Mouse (Mus musculus) limb, embryonic 14.5 days (tissue): ENCODE results near the gene Oxt. TPM values are rescaled to one million over a fixed set of nuclear protein-coding genes. Genes with fewer than 3 reads are reported as not detected.

Experiments used
- ATAC-seq: fragments of 200-750 bp; cut with Nextera tagmentation; 2 replicates; pipeline ENCODE4 v1.8.0; 2017; ENCODE audit warnings: low read depth, moderate number of reproducible peaks, moderate TSS enrichment; ENCODE audit not compliant: low FRiP score
- DNase-seq: peaks from one replicate; pipeline ENCODE4 v3.0.0-alpha.2; 2015; ENCODE audit warnings: low spot score
- H3K27ac ChIP-seq: fragments of 300-500 bp; sonication (generic); replicated peaks from 2 replicates; pipeline ENCODE4 v1.5.1; 2014; ENCODE audit warnings: low read depth, mild to moderate bottlenecking, low read length, moderate library complexity, mixed read lengths
- H3K27me3 ChIP-seq: fragments of 300-500 bp; sonication (generic); 2 replicates; pipeline ENCODE4 v1.6.1; 2014; ENCODE audit warnings: low read length, mixed read lengths; ENCODE audit not compliant: control insufficient read depth, insufficient read depth
- H3K36me3 ChIP-seq: fragments of 300-500 bp; sonication (generic); 2 replicates; pipeline ENCODE4 v1.6.1; 2014; ENCODE audit warnings: mild to moderate bottlenecking, low read length, moderate library complexity, mixed read lengths; ENCODE audit not compliant: control insufficient read depth, insufficient read depth
- H3K4me1 ChIP-seq: fragments of 300-500 bp; sonication (generic); 2 replicates; pipeline ENCODE4 v1.6.1; 2014; ENCODE audit warnings: antibody characterized with exemption, low read length, mixed read lengths; ENCODE audit not compliant: control insufficient read depth, insufficient read depth
- H3K4me2 ChIP-seq: fragments of 300-500 bp; sonication (generic); replicated peaks from 2 replicates; pipeline ENCODE4 v1.6.1; 2014; ENCODE audit warnings: low read depth, mild to moderate bottlenecking, low read length, moderate library complexity; ENCODE audit not compliant: severe bottlenecking
- H3K4me3 ChIP-seq: fragments of 300-500 bp; sonication (generic); replicated peaks from 2 replicates; pipeline ENCODE4 v1.5.1; 2014; ENCODE audit warnings: low read length
- H3K9ac ChIP-seq: fragments of 300-500 bp; sonication (generic); 2 replicates; pipeline ENCODE4 v1.6.1; 2014; ENCODE audit warnings: mild to moderate bottlenecking, low read depth, low read length, moderate library complexity; ENCODE audit not compliant: severe bottlenecking
- H3K9me3 ChIP-seq: fragments of 300-500 bp; sonication (generic); 2 replicates; pipeline ENCODE4 v1.6.1; 2016; ENCODE audit warnings: low read length; ENCODE audit not compliant: control insufficient read depth
- POLR2A ChIP-seq: fragments of 200-500 bp; IDR thresholded peaks from 2 replicates; pipeline ENCODE4 v1.8.0; 2012; ENCODE audit warnings: inconsistent platforms, mild to moderate bottlenecking, moderate library complexity, borderline replicate concordance; ENCODE audit not compliant: insufficient read depth, insufficient read length; ENCODE audit errors: extremely low read depth
- WGBS: fragments of 180-500 bp; shearing (Covaris S2); extraction: QIAGEN DNeasy Blood & Tissue Kit; methylation state at CpG from one replicate; pipeline ENCODE4 v1.1.7; 2014; 5-methylcytosine and 5-hydroxymethylcytosine counted together
- polyA plus RNA-seq, 2 experiments: library from polyadenylated mRNA; depleted of rRNA in 1 of 2; stranded (reverse) in 1 of 2; unstranded in 1 of 2; fragments of >200 nt; fragmentation: Nextera tagmentation in 1 of 2; extraction: Ambion mirVana in 1 of 2; gene quantifications; 2 replicates each; pipeline versions ENCODE4 v1.2.1 to v1.2.3; 2012 to 2014

The Oxt gene
- polyA plus RNA-seq (2012; rRNA removed), result 0.19 and 0.68 TPM in 2 replicates
- polyA plus RNA-seq (2014; fragmentation: Nextera tagmentation; extraction: Ambion mirVana), result not detected in 2 replicates

DNA sequence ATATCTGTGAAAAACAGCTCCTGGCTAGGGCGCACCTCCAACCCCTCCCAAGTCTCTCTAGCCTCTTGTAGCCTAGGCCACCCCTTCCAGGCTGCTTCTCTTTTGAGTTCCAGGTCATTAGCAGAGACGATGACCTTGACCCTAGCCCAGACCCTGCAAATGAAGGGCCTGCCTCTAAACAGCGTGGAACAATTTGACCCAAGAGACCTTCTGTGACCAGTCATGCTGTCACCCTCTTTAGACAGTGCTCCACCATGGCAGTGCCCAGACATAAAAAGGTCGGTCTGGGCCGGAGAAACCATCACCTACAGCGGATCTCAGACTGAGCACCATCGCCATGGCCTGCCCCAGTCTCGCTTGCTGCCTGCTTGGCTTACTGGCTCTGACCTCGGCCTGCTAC is at the start of gene Oxt:
Gene Oxt, plus strand, starts transcription at position 301 of the 400 bp plus-strand sequence.
- no peak for TF ChIP-seq POLR2A
- ATAC-seq (no peak), DNase-seq (no peak)
- WGBS, result 46% methylated on average over 9 of the region's 9 CpGs
- Histone ChIP-seq H3K4me1 (peaks cover 6% of the 10 kb centered on the region; the same call in 1 of the 2 replicates), H3K9me3 (no peaks in the 10 kb centered on the region), H3K4me2 (peak within 1 kb of the TSS; percentile 50), H3K36me3 (no peaks in the 10 kb centered on the region), H3K4me3 (peak within 1 kb of the TSS; percentile 33), H3K27me3 (peaks cover 58% of the 10 kb centered on the region), H3K9ac (peak within 1 kb of the TSS; percentile 25; the same call in 1 of the 2 replicates), H3K27ac (no peak within 1 kb of the TSS)

DNA sequence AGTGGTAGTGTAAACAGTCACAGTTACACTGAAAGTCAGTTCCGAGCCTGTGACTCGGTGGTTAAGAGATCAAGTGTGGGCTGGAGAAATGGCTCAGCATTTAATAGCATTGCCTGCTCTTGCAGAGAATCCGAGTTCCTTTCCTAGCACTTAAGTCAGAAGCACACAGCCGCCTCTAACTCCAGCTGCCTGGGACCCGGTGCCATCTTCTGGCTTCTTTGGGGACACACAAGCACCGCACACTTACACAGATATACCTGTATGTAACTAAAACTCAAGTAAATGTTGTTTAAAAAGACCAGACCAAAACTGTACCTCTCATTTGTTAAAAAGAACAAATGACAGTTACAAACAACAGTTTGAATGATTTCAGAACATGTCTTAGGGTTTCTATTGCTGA is 47.5 kb upstream of the Oxt start:
- H3K27me3 ChIP-seq, result no peaks in the 10 kb centered on the region
- DNase-seq (no peak), ATAC-seq (no peak)
- no peaks in the 10 kb centered on the region for H3K9me3 ChIP-seq
- WGBS, result 88% methylated on average over 6 of the region's 6 CpGs
- H3K36me3 ChIP-seq, result peaks cover 50% of the 10 kb centered on the region
- H3K27ac ChIP-seq, result no peak overlapping the region
- H3K4me3 ChIP-seq, result no peak overlapping the region
- TF ChIP-seq POLR2A, result no peak
- H3K4me1 ChIP-seq, result no peaks in the 10 kb centered on the region
- H3K9ac ChIP-seq, result no peak overlapping the region
- no peak overlapping the region for H3K4me2 ChIP-seq

DNA sequence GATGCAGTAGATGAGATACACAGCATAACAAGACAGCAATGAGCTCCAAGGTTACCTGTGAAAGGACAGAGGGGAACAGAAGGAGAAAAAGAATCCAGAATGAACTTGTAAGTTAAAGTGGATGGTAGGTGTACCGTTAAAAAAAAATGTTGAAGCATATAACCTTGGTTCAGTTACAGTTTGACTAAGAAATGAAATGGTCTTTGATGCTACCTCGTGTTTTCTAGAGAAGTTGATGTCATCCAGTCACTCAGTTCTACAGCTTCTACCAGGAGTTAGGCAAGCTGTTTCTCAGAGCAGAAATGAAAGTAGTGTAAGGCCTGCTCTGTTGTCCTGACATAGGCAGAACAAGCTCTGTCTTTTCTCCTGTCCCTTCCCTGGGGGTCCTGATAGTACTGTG is 46.7 kb upstream of the Oxt start:
- Histone ChIP-seq H3K27me3 (no peaks in the 10 kb centered on the region), H3K27ac (no peak overlapping the region), H3K9me3 (no peaks in the 10 kb centered on the region), H3K4me2 (no peak overlapping the region), H3K9ac (no peak overlapping the region), H3K36me3 (peaks cover 54% of the 10 kb centered on the region), H3K4me1 (no peaks in the 10 kb centered on the region), H3K4me3 (no peak overlapping the region)
- DNase-seq (no peak), ATAC-seq (no peak)
- TF ChIP-seq POLR2A, result no peak
- WGBS, result 83% methylated on average over 2 of the region's 2 CpGs

DNA sequence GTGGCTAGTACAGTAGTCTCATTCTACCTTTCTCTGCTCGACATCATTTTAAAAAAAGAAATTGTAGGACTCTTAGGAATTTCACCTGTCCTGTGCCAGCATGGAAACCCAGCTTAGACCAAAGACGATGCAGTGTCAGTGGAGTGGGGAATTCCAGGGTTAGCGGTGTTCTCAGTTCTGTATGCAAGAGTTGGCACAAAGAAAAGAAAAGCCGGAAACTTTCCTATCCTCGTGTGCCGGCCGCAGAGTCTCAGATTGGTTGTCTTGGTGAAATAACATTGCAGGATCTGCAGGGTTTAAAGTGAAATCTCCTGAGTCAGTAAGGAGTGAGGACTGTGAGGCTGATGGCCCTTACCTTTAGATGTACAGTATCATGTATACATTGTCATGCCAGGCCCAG is 46.0 kb upstream of the Oxt start:
- Histone ChIP-seq H3K9ac (no peak overlapping the region), H3K4me1 (no peaks in the 10 kb centered on the region), H3K9me3 (no peaks in the 10 kb centered on the region), H3K27ac (no peak overlapping the region), H3K27me3 (no peaks in the 10 kb centered on the region), H3K4me3 (no peak overlapping the region), H3K4me2 (no peak overlapping the region), H3K36me3 (peaks cover 54% of the 10 kb centered on the region)
- ATAC-seq, result no peak
- WGBS, result 92% methylated on average over 7 of the region's 7 CpGs
- no peak for DNase-seq
- no peak for TF ChIP-seq POLR2A

DNA sequence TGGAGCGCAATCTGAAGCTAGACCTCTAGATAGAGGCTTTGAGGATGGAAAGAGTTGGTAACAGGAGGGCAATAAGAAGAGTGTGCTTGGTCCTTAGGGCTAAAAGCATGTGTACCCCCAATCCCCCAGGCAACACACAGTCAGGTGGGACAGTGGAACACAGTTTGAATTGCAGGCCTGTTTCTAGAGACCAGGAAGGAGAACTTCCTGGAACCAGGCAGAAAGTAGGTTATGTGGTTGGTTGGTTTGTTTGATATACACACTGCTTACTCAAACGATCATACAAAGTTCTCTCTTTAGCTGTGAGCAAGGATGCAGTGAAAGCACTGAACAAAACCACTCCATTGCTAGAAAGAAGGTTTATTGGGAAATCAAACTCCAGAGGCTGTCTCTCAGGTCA is 43.8 kb upstream of the Oxt start:
- no peak overlapping the region for H3K4me2 ChIP-seq
- WGBS, result 94% methylated on average over 2 of the region's 2 CpGs
- ATAC-seq (no peak), DNase-seq (no peak)
- H3K36me3 ChIP-seq, result peaks cover 55% of the 10 kb centered on the region
- no peaks in the 10 kb centered on the region for H3K27me3 ChIP-seq
- TF ChIP-seq POLR2A, result no peak
- H3K4me3 ChIP-seq, result no peak overlapping the region
- no peak overlapping the region for H3K27ac ChIP-seq
- no peak overlapping the region for H3K9ac ChIP-seq
- H3K4me1 ChIP-seq, result no peaks in the 10 kb centered on the region
- no peaks in the 10 kb centered on the region for H3K9me3 ChIP-seq

DNA sequence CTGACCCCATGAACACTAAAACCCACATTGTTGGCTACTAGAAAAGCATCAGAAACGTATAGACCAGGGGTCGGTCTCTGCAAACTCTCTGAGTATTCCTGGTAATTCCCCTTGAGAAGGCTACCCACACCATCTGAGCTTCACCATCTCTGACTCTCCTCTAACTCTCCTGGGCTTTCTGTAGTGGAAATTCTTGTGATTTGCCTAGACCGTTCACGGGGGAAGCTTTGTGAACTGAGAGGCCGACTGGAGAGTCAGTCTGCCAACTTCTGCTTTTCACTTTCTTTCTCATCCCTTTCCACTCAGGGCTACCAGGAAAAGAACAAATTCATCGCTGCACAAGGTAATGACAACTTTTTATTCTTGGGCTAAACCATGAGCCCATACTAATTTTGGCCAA is 41.0 kb upstream of the Oxt start:
- H3K9me3 ChIP-seq, result no peaks in the 10 kb centered on the region
- DNase-seq, result no peak
- peaks cover 75% of the 10 kb centered on the region for H3K36me3 ChIP-seq
- no peak overlapping the region for H3K4me2 ChIP-seq
- TF ChIP-seq POLR2A, result no peak
- no peaks in the 10 kb centered on the region for H3K4me1 ChIP-seq
- no peak overlapping the region for H3K27ac ChIP-seq
- no peaks in the 10 kb centered on the region for H3K27me3 ChIP-seq
- no peak overlapping the region for H3K9ac ChIP-seq
- 90% methylated on average over 6 of the region's 6 CpGs for WGBS
- no peak overlapping the region for H3K4me3 ChIP-seq
- no peak for ATAC-seq
